Mouse (Mus musculus): ENCODE data around the gene Zmiz1. TPM values are rescaled to one million over a fixed set of nuclear protein-coding genes. Genes with fewer than 3 reads are reported as not detected.

Zmiz1 gene
- polyA plus RNA-seq, 1 experiment: 27.2 TPM

DNA sequence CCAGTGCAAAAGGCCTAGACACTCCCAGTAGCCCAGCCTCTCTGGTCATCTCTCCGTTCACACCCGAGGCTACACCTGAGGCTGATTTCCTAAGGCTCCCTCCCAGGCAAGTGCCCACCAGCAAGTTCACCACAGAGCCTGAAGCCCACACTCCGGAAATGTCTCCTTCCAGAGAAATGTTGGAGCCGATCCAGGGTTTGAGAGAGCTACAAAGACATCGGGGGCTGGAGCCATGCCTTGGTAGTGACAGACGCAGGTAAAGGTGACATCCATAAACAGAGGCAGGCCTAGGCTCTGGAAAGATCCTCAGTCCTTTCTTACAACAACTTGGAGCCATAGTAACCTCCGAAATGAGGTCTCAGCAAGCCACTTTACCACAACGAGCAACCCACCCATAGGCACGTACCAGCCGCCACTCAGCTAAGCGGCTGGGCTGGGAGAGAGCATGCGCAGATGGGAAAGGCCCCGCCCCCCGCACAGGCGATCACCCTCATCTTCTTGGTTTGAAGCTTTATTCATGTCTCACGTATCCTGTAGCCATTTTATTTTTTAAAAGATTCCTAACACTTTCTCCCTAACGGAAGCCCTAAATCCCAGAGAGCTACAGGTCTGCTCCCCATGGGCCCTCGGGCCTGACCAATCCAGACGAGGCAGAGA lies 206.5 kb downstream of the Zmiz1 start:
- no peak for TF ChIP-seq CTCF (IDR thresholded peaks at IDR 0.05; ENCODE audit: control insufficient read depth, insufficient read depth, low read length)
- no peak overlapping the region for H3K27ac ChIP-seq (ENCODE audit: control insufficient read depth, insufficient read depth, low read depth, low read length, poor library complexity)
- no peaks in the 10 kb centered on the region for H3K4me1 ChIP-seq (ENCODE audit: control insufficient read depth, insufficient read depth, low read length)
- WGBS: 89% methylated on average over 19 of the region's 19 CpGs
- H3K4me3 ChIP-seq (replicated peaks; ENCODE audit: control insufficient read depth, low read depth, low read length): no peak overlapping the region

DNA sequence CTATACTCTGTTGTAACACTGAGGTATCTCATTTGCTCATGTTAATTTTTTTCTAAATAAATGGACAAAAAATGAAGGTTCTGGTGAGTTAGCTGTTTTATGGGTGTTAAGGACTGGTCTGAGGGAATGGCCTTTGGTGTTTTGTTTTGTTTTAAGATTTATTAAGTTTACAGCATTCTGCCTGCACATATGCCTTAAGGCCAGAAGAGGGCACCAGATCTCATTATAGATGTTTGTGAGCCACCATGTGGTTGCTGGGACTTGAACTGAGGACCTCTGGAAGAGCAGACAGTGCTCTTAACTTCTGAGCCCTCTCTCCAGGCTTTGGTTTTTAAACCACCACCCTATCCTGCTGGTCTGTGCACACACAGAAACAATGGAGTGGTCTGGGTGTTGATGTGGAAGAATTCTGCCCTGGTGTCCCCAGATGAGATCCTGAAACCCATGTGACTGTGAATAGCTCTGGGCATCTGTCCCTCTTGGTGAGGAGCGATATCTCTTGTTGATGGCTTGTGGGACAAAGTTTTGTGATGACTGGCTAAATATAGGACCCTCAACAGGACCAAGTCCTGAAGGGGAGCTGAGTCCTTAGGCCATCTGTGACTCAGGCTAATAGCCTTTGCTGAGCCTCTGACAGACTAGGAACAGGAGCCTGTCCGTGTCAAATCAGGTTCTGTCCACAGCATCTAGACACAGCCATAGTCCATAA lies 207.8 kb downstream of the Zmiz1 start:
- 71% methylated on average over 2 of the region's 2 CpGs for WGBS
- Histone ChIP-seq H3K27ac (ENCODE audit: control insufficient read depth, insufficient read depth, low read depth, low read length, poor library complexity) (no peak overlapping the region), H3K4me3 (replicated peaks; ENCODE audit: control insufficient read depth, low read depth, low read length) (no peak overlapping the region), H3K4me1 (ENCODE audit: control insufficient read depth, insufficient read depth, low read length) (no peaks in the 10 kb centered on the region)
- no peak for TF ChIP-seq POLR2A (IDR thresholded peaks at IDR 0.05; ENCODE audit: borderline replicate concordance, control insufficient read depth, low read depth, low read length)
- TF ChIP-seq CTCF (IDR thresholded peaks at IDR 0.05; ENCODE audit: control insufficient read depth, insufficient read depth, low read length): no peak

DNA sequence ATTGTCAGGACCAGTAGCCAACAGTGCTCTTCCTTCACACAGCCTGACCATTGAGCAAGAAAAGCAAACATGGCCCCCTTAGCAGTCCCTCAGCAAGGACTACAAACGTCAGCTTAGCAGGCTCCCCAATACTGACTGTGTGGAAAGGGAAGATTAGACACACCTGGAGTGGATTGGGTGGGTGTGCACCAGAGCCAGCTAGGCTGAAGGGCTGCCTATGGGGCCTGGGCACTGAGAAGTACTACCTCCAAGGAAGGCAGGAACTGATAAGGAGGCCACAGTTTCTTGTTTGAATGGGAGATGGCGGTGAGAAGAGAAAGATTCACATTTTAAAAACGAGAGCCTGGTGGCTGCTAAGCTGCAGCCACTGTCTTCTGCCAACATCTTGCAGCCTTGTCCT lies 208.6 kb downstream of the Zmiz1 start:
- 46% methylated on average over 3 of the region's 3 CpGs for WGBS
- H3K27ac ChIP-seq (ENCODE audit: control insufficient read depth, insufficient read depth, low read depth, low read length, poor library complexity): no peak overlapping the region
- H3K4me3 ChIP-seq (replicated peaks; ENCODE audit: control insufficient read depth, low read depth, low read length): no peak overlapping the region
- TF ChIP-seq POLR2A (IDR thresholded peaks at IDR 0.05; ENCODE audit: borderline replicate concordance, control insufficient read depth, low read depth, low read length) (no peak), CTCF (IDR thresholded peaks at IDR 0.05; ENCODE audit: control insufficient read depth, insufficient read depth, low read length) (no peak)
- H3K4me1 ChIP-seq (ENCODE audit: control insufficient read depth, insufficient read depth, low read length): no peaks in the 10 kb centered on the region

DNA sequence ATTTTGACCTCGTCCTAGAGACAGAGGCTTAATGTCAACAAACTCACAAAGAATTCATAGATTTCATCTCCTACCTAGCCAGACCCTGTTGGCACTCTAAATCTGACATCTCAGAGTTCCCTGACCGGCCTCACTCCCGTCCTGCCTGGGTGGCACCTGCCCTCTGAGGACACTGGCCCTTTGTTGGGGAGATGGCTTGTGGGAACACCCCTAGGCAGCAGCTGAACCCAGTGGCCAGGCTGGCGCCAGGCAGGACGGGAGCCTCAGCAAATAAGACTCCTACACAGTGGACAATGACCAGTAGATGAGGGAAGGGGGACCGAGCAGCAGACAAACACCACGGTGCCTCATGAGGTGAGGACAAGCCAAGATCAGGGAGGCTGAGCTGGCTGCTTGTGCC lies 220.6 kb downstream of the Zmiz1 start:
- WGBS: 80% methylated on average over 7 of the region's 7 CpGs
- H3K27ac ChIP-seq (ENCODE audit: control insufficient read depth, insufficient read depth, low read depth, low read length, poor library complexity): no peak overlapping the region
- H3K4me1 ChIP-seq (ENCODE audit: control insufficient read depth, insufficient read depth, low read length): no peaks in the 10 kb centered on the region
- no peak overlapping the region for H3K4me3 ChIP-seq (replicated peaks; ENCODE audit: control insufficient read depth, low read depth, low read length)
- no peak for TF ChIP-seq POLR2A (IDR thresholded peaks at IDR 0.05; ENCODE audit: borderline replicate concordance, control insufficient read depth, low read depth, low read length)
- no peak for TF ChIP-seq CTCF (IDR thresholded peaks at IDR 0.05; ENCODE audit: control insufficient read depth, insufficient read depth, low read length)

DNA sequence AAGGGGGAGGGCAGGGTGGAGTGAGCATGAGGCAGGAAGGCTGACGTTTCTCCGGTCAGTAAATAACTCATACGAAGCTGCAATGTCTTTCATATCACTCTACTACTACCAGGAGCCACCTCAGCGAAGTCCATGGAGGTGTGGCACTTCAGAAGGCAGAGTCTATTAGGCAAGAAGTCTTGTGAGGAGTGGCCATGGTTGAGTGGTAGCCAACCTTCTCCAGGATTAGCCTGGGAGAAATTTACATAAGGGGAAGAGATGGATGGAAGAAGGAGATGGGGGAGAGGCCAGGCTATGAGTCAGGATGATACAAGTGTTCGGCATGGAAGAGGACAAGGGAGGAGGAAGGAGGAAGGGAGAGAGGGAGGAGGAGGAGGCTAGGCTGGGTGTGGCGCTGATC lies 223.0 kb downstream of the Zmiz1 start:
- H3K4me1 ChIP-seq (ENCODE audit: control insufficient read depth, insufficient read depth, low read length): no peaks in the 10 kb centered on the region
- H3K27ac ChIP-seq (ENCODE audit: control insufficient read depth, insufficient read depth, low read depth, low read length, poor library complexity): no peak overlapping the region
- TF ChIP-seq CTCF (IDR thresholded peaks at IDR 0.05; ENCODE audit: control insufficient read depth, insufficient read depth, low read length) (no peak), POLR2A (IDR thresholded peaks at IDR 0.05; ENCODE audit: borderline replicate concordance, control insufficient read depth, low read depth, low read length) (no peak)
- no peak overlapping the region for H3K4me3 ChIP-seq (replicated peaks; ENCODE audit: control insufficient read depth, low read depth, low read length)
- WGBS: 77% methylated on average over 6 of the region's 6 CpGs

DNA sequence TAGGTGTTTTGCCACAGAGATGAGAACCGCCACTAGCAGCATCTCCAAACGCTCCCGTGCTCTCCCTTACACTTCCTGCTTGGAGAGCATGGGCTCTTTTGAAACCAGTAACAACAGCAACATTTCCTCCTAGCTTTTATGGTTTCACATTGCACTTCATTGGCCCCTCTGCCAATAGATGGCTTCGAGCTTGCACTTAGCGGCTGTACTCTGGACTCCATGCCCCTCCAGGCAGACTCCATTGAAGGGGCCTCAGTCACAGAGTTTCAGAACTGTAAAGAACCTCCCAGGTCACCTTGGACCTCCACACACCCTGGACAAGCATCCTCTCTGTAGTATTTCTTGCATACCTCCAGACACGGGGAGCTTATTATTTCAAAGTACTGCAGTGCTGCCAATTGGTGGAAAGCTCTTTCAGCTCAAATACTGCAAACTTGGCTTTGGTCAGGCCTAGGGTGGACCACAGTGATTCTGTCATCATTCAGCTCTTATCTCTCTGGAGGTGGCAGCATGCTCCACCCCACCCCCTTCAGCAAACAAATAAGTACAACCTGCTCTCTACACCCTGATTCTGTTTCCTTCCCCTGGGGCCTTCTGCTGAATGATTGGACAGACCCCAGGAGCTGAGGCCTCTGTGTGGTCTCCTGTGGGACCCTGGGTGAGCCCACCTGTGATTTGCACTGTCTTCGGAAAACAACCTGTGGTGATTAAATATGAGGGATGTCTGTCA lies 227.4 kb downstream of the Zmiz1 start:
- WGBS: 35% methylated on average over 7 of the region's 7 CpGs
- no peaks in the 10 kb centered on the region for H3K4me1 ChIP-seq (ENCODE audit: control insufficient read depth, insufficient read depth, low read length)
- no peak overlapping the region for H3K27ac ChIP-seq (ENCODE audit: control insufficient read depth, insufficient read depth, low read depth, low read length, poor library complexity)
- no peak for TF ChIP-seq POLR2A (IDR thresholded peaks at IDR 0.05; ENCODE audit: borderline replicate concordance, control insufficient read depth, low read depth, low read length)
- TF ChIP-seq CTCF (IDR thresholded peaks at IDR 0.05; ENCODE audit: control insufficient read depth, insufficient read depth, low read length): no peak
- no peak overlapping the region for H3K4me3 ChIP-seq (replicated peaks; ENCODE audit: control insufficient read depth, low read depth, low read length)

DNA sequence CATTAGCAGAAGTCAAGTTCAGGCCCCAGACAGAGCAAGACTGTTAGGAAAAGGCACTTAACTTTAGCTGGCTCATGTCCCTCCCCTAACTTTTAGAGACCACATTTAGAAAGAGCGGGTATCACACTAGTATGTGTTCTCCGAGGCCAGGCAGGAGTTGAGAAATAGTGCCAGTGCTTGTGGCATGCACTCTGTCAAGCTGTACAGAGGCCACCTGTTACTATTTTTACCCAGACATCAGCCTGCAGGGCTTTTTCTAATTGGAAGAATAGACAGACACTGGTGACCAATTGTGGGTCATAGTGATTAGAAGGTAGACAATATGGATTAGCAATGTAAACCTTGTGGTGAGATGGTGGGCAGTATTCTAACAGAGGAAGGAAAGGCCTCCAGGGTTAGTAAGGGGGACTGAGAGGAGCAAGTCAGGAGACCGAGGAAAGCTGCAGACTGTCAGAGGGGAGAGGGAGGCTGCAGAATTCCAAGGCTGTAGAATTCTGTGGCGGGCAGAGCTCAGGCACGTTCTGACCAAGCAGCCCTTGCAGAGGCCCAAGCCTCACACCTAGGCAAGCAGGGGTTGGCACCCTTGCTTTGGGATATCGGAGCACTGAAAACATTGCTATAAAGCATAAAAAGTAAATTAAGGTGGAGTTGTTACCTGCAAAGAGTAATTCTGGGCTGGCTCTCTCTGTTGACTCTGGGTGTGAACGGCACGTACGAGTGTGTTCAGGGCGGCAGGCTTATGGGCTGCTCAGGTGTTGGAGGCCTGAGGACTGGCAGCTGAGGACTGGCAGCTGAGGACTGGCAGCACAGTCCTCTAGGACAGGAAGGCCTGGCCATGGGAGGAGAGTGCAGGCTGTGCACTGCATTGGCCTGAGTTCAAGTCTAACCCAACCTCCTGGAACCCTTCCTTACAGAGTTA lies 228.3 kb downstream of the Zmiz1 start:
- Histone ChIP-seq H3K27ac (ENCODE audit: control insufficient read depth, insufficient read depth, low read depth, low read length, poor library complexity) (no peak overlapping the region), H3K4me1 (ENCODE audit: control insufficient read depth, insufficient read depth, low read length) (no peaks in the 10 kb centered on the region)
- TF ChIP-seq POLR2A (IDR thresholded peaks at IDR 0.05; ENCODE audit: borderline replicate concordance, control insufficient read depth, low read depth, low read length): no peak
- no peak for TF ChIP-seq CTCF (IDR thresholded peaks at IDR 0.05; ENCODE audit: control insufficient read depth, insufficient read depth, low read length)

More for the DNA sequence above, 228.3 kb downstream of the Zmiz1 start:
- 68% methylated on average over 10 of the region's 10 CpGs for WGBS
- H3K4me3 ChIP-seq (replicated peaks; ENCODE audit: control insufficient read depth, low read depth, low read length): no peak overlapping the region
